Mouse (Mus musculus) heart, embryonic 10.5 days (tissue): Measurements from ENCODE around the gene Ift57. TPM values are rescaled to one million over a fixed set of nuclear protein-coding genes. Genes with fewer than 3 reads are reported as not detected.

Experiments
- DNase-seq: peaks from one replicate; pipeline ENCODE4 v3.0.0-alpha.2; 2017; ENCODE audit warnings: low spot score
- H3K27ac ChIP-seq: fragments of 300-500 bp; sonication (generic); 2 replicates; pipeline ENCODE4 v1.5.1; 2016; ENCODE audit warnings: mild to moderate bottlenecking
- H3K27me3 ChIP-seq: fragments of 300-500 bp; sonication (generic); 2 replicates; pipeline ENCODE4 v1.6.1; 2016; ENCODE audit warnings: mild to moderate bottlenecking; ENCODE audit not compliant: poor library complexity, insufficient read depth, severe bottlenecking
- H3K36me3 ChIP-seq: fragments of 300-500 bp; sonication (generic); 2 replicates; pipeline ENCODE4 v1.6.1; 2016; ENCODE audit warnings: mild to moderate bottlenecking, moderate library complexity
- H3K4me1 ChIP-seq: fragments of 300-500 bp; sonication (generic); 2 replicates; pipeline ENCODE4 v1.6.1; 2016; ENCODE audit warnings: mild to moderate bottlenecking
- H3K4me3 ChIP-seq: fragments of 300-500 bp; sonication (generic); 2 replicates; pipeline ENCODE4 v1.5.1; 2016; ENCODE audit warnings: mild to moderate bottlenecking, moderate library complexity
- H3K9me3 ChIP-seq: fragments of 300-500 bp; sonication (generic); 2 replicates; pipeline ENCODE4 v1.6.1; 2016; ENCODE audit warnings: mild to moderate bottlenecking, moderate library complexity
- WGBS: fragments of 180-500 bp; shearing (Covaris S2); methylation state at CpG from one replicate; pipeline ENCODE4 v1.1.7; 2016; 5-methylcytosine and 5-hydroxymethylcytosine counted together
- polyA plus RNA-seq: library from polyadenylated mRNA; unstranded; fragments of >200 nt; fragmentation: Nextera tagmentation; extraction: Ambion mirVana; gene quantifications from 2 replicates; pipeline ENCODE4 v1.2.1, GENCODE M21; 2016

The Ift57 gene
- polyA plus RNA-seq, 1 experiment from 2014 or later, result 21.6 TPM

DNA sequence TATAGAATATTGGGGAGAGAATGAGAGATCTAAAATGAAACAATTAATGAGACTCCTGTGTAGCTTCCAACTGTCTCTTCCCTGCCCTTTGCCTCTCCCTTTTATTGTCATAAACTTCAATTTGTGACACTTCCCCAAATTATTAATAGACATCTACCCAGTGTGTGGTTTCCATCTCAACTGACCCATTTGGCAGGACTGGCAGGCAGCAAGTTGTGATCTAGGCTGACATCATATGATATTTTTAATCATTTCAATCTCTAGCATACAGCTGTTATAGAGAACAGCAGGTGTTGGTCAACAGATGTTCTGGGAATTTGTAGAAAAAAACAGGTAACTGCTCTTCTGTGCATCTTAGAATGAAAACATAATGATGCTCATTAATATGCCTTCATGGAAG lies 84.3 kb downstream of the Ift57 start:
- H3K4me1 ChIP-seq, result no peaks in the 10 kb centered on the region
- no peaks in the 10 kb centered on the region for H3K27me3 ChIP-seq
- no peak for DNase-seq
- no peak overlapping the region for H3K27ac ChIP-seq
- no peaks in the 10 kb centered on the region for H3K9me3 ChIP-seq
- no peaks in the 10 kb centered on the region for H3K36me3 ChIP-seq
- H3K4me3 ChIP-seq, result no peak overlapping the region

DNA sequence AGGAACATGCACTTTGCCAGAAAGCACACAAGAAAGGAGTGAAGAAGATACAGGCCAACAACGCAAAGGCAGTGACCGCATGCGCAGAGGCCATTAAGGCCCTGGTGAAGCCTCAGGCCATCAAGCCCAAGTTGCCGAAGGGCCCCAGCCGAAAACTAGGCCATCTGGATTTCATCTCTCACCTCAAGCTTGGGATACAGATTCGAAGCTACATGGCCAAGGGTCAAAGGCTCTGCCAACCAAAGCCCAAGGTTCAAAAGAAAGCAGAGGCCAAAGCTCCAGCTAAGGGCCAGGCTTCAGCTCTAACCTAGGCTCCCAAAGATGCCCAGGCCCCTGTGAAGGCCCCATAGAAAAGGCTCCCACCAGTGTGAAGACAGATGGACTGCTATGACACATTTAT lies 87.1 kb downstream of the Ift57 start:
- Histone ChIP-seq H3K27me3 (no peaks in the 10 kb centered on the region), H3K4me1 (no peaks in the 10 kb centered on the region), H3K4me3 (no peak overlapping the region), H3K36me3 (no peaks in the 10 kb centered on the region), H3K9me3 (no peaks in the 10 kb centered on the region), H3K27ac (no peak overlapping the region)
- DNase-seq, result no peak
- 88% methylated on average over 6 of the region's 6 CpGs for WGBS

DNA sequence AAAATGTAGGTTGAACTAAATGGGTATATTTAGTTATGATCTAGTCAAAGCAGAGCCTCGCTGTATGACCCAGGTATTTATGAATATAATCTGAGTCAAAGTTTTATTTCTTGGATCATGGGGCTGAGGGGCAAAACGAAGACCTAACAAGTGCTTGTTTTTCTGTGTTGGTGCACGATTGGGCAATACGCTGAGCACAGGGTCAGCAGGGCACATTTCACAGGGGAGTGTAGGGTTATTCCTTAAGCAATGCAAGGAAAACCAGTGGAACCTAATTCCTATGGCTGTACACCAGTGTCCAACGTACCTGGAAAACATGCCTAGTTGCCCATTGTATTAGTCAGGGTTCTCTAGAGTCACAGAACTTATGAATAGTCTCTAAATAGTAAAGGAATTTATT lies 88.7 kb downstream of the Ift57 start:
- H3K27ac ChIP-seq, result no peak overlapping the region
- no peaks in the 10 kb centered on the region for H3K9me3 ChIP-seq
- WGBS, result 86% methylated on average over 5 of the region's 5 CpGs
- H3K27me3 ChIP-seq, result no peaks in the 10 kb centered on the region
- H3K4me3 ChIP-seq, result no peak overlapping the region
- peaks cover 7% of the 10 kb centered on the region for H3K4me1 ChIP-seq
- DNase-seq, result no peak
- H3K36me3 ChIP-seq, result no peaks in the 10 kb centered on the region

DNA sequence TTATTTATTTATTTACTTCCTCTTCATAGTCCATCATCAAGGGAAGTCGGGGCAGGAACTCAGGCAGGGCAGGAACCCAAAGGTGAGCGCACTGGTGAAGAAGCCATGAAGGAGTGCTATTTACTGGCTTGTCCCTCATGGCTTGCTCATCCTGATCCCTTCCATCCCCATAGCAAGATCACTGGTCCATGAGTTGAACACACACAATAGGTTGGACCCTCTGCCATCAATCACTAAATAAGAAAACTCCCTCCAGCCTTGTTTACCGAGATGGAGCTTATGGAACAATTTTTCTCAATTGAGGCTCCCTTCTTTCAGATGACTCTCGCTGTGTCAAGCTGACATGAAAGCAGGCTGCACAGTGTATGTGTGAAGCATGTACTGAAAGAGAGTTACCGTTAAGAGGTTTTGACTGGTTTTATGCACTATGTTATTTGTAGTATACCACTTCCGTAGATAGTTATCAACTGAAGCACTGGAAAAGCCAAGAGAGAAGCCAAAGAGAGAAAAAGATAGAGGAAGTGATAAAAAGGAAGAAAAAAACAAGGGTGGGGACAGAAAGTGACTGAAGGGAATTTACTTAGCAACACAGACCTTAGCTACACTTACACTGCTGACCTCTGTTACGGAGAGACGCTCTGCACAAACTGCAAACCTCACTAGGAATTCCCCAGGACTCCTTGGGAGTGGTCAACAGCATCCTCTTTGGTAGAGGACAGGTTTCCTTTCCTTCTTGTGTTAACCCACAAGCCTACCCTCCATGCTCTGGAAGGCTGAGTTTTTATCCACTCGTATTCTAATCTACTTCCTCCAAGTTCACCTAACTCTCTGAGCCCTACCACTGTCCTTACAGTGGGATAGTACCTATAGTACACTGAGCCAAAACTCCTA lies 91.8 kb downstream of the Ift57 start:
- 79% methylated on average over 9 of the region's 9 CpGs for WGBS
- no peak for DNase-seq

DNA sequence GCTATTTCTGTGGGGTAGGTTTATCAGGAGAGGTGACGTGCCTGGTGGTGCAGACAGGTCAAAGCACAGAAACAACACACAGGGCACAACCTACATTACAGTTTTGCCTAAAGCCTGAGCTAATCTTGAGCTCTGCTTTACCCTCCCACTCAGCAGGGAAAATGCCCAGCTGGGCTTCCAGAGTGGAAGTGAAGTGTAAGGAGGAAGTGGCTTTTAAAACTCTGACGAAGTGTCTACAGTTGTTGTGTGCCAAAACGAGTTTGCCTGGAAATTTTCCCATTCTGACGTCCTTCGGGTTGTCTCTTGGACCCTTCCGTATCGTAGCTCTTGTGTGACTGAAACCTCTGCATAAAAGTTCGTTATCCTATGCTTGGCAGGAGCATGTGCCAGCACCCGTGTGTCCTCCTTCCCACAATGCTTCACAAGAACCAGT lies 93.4 kb downstream of the Ift57 start:
- Histone ChIP-seq H3K4me3 (no peak overlapping the region; the same call in 1 of the 2 replicates), H3K36me3 (no peaks in the 10 kb centered on the region), H3K9me3 (no peaks in the 10 kb centered on the region), H3K27ac (peak overlapping the region; percentile 47; the same call in 1 of the 2 replicates), H3K4me1 (peaks cover 14% of the 10 kb centered on the region), H3K27me3 (no peaks in the 10 kb centered on the region)
- peak; percentile 76 for DNase-seq
- 48% methylated on average over 9 of the region's 9 CpGs for WGBS

More for the DNA sequence above, 91.8 kb downstream of the Ift57 start:
- Histone ChIP-seq H3K4me1 (peaks cover 14% of the 10 kb centered on the region), H3K9me3 (no peaks in the 10 kb centered on the region), H3K4me3 (no peak overlapping the region), H3K27me3 (no peaks in the 10 kb centered on the region), H3K27ac (0 out of 2 replicates have a peak overlapping the region, but pooled peaks have one; percentile 32), H3K36me3 (no peaks in the 10 kb centered on the region)

DNA sequence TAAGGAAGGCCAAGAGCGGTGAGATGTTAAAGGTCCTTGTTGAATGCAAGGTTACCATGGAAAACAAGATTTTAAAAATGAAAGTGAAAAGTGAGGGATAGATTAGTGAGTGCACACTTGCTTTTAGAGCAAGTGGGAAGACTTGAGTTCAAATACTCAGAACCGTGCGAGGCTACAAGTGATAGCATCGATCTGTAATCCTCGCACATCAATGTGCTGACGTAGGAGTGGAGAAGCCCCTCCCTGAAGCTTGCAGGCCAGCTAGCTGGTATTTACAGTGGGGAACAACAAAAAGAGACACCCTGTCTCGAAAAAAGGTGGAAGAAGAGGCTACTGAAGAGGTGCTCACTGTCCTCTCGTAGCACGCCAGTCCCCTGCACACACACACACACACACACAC lies 94.6 kb downstream of the Ift57 start:
- Histone ChIP-seq H3K9me3 (no peaks in the 10 kb centered on the region), H3K27me3 (no peaks in the 10 kb centered on the region), H3K36me3 (no peaks in the 10 kb centered on the region), H3K4me1 (peaks cover 14% of the 10 kb centered on the region), H3K27ac (no peak overlapping the region), H3K4me3 (no peak overlapping the region)
- 79% methylated on average over 9 of the region's 9 CpGs for WGBS
- no peak for DNase-seq

DNA sequence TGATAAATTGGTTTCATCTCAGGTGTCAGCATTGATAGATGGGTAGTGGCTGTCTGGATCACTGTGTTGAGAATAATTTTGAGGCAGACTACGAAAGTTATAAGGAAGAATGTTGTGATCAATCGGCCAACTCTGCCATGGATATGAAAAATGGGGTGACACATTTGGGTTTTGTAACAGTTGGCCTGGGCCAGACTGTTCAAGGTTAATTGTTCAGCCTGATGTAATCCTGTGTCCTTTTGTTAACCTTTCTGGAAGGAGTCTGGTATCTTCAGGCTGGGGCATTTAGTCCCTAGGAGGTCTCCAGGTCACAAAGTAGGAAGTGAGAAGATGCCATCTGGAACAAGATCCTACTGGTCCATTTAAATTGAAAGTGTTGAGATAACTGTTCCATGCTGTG lies 97.2 kb downstream of the Ift57 start:
- no peak for DNase-seq
- Histone ChIP-seq H3K27ac (no peak overlapping the region), H3K36me3 (no peaks in the 10 kb centered on the region), H3K4me1 (peaks cover 18% of the 10 kb centered on the region), H3K4me3 (no peak overlapping the region), H3K9me3 (no peaks in the 10 kb centered on the region), H3K27me3 (no peaks in the 10 kb centered on the region)
- WGBS, result 79% methylated on average over 2 of the region's 2 CpGs

DNA sequence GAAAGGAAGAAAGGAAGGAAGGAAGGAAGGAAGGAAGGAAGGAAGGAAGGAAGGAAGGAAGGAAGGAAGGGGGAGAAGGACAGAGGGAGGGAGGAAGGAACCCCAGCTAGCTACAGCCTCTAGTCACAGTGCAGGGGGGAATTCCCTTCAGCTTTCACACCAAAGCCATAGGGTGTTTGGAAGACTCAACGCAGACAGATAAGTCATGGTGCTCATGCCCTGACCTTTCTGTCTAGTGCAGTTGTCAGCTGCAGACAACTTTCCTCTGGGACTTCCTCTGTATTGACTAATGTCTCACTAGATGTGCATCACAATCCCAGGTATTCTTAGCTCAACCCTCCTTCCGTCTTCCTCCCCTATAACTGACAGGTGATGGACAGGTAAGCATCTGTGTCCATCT lies 97.9 kb downstream of the Ift57 start:
- H3K36me3 ChIP-seq, result no peaks in the 10 kb centered on the region
- H3K9me3 ChIP-seq, result no peaks in the 10 kb centered on the region
- 87% methylated on average over 2 of the region's 2 CpGs for WGBS
- no peak overlapping the region for H3K27ac ChIP-seq
- no peak for DNase-seq
- H3K27me3 ChIP-seq, result no peaks in the 10 kb centered on the region
- H3K4me3 ChIP-seq, result no peak overlapping the region
- peaks cover 17% of the 10 kb centered on the region for H3K4me1 ChIP-seq

DNA sequence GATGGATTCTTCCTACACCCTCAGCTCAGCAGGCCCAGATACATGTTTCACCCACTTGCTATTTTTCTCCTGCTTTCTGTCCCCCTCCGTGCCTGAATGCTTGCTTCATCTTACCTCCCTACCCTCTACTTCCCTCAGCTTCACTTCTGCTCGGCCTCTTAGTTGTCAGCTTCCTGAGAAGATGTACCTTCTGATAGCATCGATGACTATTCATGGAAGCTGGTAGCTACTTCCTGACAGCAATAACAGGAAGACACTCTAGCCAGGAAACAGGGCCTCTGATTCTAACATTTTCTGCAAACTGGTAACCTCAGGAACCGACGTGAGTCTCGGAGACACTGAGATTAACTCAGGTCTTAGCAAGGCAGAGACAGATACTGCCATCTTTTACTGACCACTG lies 99.8 kb downstream of the Ift57 start:
- Histone ChIP-seq H3K9me3 (no peaks in the 10 kb centered on the region), H3K36me3 (no peaks in the 10 kb centered on the region), H3K27me3 (no peaks in the 10 kb centered on the region), H3K4me3 (no peak overlapping the region), H3K27ac (no peak overlapping the region), H3K4me1 (peaks cover 6% of the 10 kb centered on the region)
- WGBS, result 57% methylated on average over 6 of the region's 6 CpGs
- DNase-seq, result no peak

DNA sequence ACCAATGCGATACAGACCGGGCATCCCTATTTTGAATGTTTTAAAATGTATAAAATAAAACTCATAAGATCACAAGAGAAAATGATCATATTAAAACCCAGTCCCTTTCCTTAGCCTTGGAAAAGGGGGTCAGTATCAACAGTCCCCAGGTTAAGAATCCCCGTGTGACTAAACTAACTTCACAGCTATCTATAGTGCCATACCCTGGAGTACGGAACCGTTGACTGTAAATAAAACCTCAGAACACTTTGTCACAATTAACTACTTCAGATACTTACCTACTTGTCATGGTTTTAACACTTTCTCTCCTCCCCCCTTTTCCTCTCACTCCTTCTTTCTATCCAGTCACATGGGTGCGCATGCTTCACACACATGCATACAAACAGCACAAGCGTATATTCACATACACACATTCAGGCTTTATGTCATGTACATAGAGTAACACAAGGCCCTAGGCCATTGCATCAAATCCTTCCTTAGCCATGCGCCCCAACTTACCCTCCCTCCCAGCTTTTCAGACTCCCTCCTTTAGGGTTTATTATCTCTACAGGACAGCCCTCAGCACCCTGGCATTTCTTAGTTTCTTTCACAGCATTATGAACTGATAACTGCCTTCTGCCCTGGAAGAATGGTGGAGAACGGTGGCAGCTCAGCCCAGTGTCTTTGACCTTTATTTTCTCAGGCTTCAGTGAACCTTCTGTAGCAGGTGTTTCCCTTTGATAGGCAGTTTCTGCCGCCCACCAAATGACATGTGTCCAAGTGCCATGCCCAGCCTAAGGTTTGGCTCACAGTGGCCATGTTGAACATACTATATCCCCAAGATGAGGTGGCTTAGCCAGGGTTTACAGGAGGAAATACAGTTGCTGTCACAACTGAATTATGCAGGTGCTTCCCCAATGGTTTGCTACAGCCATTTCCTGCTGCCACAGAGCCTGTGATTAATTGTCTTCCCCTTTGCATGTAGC lies 100.8 kb downstream of the Ift57 start, which contains the start of gene Cd47:
Gene Cd47 (plus strand): TSS at position 937 of the 965 bp plus-strand sequence.
- Histone ChIP-seq H3K36me3 (no peaks in the 10 kb centered on the region), H3K4me3 (no peak within 1 kb of the TSS), H3K27me3 (no peaks in the 10 kb centered on the region), H3K9me3 (no peaks in the 10 kb centered on the region), H3K27ac (peak within 1 kb of the TSS; percentile 49; the same call in 1 of the 2 replicates), H3K4me1 (peaks cover 13% of the 10 kb centered on the region)
- WGBS, result 66% methylated on average over 10 of the region's 10 CpGs
- peak; percentile 85 for DNase-seq

DNA sequence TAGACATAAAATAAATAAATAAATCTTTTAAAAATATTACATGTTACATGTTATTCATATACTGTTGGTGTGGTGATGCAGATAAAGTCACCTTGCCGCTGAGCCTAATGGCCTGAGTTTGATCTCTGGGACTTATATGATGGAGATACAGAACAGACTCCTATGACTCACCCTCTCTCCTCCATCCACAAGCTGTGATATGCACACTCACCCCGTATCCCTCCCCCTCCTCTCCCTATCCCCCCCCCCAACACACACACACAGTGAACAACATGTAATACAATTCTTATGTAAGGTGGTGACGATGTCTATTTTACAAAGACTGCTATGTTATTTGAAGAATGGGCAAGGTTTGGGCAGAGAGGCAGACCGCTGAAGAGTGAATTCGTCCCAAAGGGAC lies 102.0 kb downstream of the Ift57 start:
- WGBS, result 78% methylated on average over 5 of the region's 5 CpGs

DNA sequence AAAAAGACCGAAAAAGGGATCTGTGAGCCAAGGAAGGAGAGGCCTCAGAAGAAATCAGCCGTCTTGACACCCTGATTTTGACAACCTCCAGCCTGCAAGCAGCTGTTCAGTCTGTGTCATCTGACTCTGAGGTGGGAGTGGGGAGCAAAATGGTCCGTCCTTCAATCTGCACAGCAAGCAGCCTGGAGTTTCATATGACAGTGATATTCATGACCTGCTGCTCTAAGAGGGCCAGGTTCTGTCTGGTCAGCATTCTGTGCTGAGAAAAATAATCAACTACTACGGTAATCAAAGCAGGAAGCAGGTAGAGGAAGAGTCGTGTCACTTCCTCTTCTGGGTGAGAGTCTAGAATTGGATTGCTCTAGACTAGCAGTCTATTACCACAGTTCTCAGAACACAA lies 102.4 kb downstream of the Ift57 start:
- H3K27me3 ChIP-seq, result no peaks in the 10 kb centered on the region
- DNase-seq, result no peak
- 57% methylated on average over 5 of the region's 5 CpGs for WGBS

More for the DNA sequence above, 102.0 kb downstream of the Ift57 start:
- Histone ChIP-seq H3K27ac (no peak overlapping the region), H3K9me3 (no peaks in the 10 kb centered on the region), H3K4me3 (no peak overlapping the region), H3K27me3 (no peaks in the 10 kb centered on the region), H3K4me1 (peaks cover 13% of the 10 kb centered on the region), H3K36me3 (no peaks in the 10 kb centered on the region)
- no peak for DNase-seq

DNA sequence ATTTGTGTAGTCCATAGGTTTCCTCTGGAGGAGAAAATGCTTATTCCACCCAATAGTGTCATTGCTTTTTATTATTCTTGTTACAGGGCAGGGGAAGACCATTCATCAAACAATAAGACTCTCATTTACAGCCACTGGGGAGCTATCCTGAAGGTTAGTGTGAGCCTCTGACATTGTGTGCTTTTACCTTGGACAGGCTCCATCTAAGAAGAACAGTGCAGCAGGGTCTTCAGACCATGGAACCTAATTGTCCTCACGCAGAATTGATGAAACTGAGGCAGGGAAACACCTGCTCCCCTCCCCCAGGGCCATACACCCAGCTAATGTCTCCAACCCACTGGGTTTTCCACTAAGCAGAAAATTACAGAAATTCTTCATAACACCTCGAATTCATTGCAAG lies 104.0 kb downstream of the Ift57 start:
- H3K27me3 ChIP-seq, result no peaks in the 10 kb centered on the region
- no peak for DNase-seq
- WGBS, result 80% methylated on average over 2 of the region's 2 CpGs
- no peaks in the 10 kb centered on the region for H3K36me3 ChIP-seq
- H3K9me3 ChIP-seq, result no peaks in the 10 kb centered on the region
- H3K4me1 ChIP-seq, result peaks cover 14% of the 10 kb centered on the region
- no peak overlapping the region for H3K27ac ChIP-seq
- H3K4me3 ChIP-seq, result no peak overlapping the region

More for the DNA sequence above, 102.4 kb downstream of the Ift57 start:
- Histone ChIP-seq H3K36me3 (no peaks in the 10 kb centered on the region), H3K9me3 (no peaks in the 10 kb centered on the region), H3K4me3 (no peak overlapping the region), H3K27ac (no peak overlapping the region), H3K4me1 (peaks cover 13% of the 10 kb centered on the region)
